32 mouse cellular contexts compared by ENCODE assay signal in genomic region chr9:57864336-57864735, GRCm38 (mm10). TPM values are rescaled to one million over a fixed set of nuclear protein-coding genes. Genes with fewer than 3 reads are reported as not detected.
DNase-seq lines count a peak whose midpoint lies in the region; ATAC-seq and TF ChIP-seq lines count a peak whose summit lies in the region.
"Had no signal": no experiment of that assay in that cellular context is flagged by ENCODE, and none has a peak within 500 bp of the region (broad histone marks: within the 10 kb centered on the region; RNA-seq: fewer than 3 reads in every experiment).

No protein-coding gene starts in this region.

- no peak overlapping the region for H3K9ac ChIP-seq in lung, embryonic 14.5 days
- H3K9ac ChIP-seq: embryonic facial prominence, embryonic 15.5 days; forebrain, embryonic 12.5 days; forebrain, postnatal 0 days; heart, embryonic 15.5 days; hindbrain, embryonic 15.5 days; liver, embryonic 14.5 days; lung, embryonic 15.5 days; midbrain, embryonic 13.5 days; neural tube, embryonic 13.5 days had no signal

- no peaks in the 10 kb centered on the region for H3K27me3 ChIP-seq in heart, embryonic 10.5 days (ENCODE audit: insufficient read depth, poor library complexity, severe bottlenecking)
- H3K27me3 ChIP-seq in lung, embryonic 14.5 days (ENCODE audit: insufficient read depth, low read length), result no peaks in the 10 kb centered on the region
- H3K27me3 ChIP-seq: embryonic facial prominence, embryonic 15.5 days; heart, embryonic 15.5 days; hindbrain, embryonic 15.5 days; neural tube, embryonic 13.5 days had no signal

- H3K4me1 ChIP-seq in heart, embryonic 10.5 days, result peaks cover 2% of the 10 kb centered on the region; the same call in 1 of the 2 replicates
- no peaks in the 10 kb centered on the region for H3K4me1 ChIP-seq in lung, embryonic 14.5 days (ENCODE audit: insufficient read depth)
- H3K4me1 ChIP-seq: embryonic facial prominence, embryonic 15.5 days; heart, embryonic 15.5 days; hindbrain, embryonic 10.5 days; lung, embryonic 15.5 days; midbrain, embryonic 13.5 days had no signal

- peak; percentile 31 to 44 for DNase-seq in heart, adult 18-20 months
- no peak for DNase-seq in heart, embryonic 10.5 days (ENCODE audit: low spot score)
- peak; percentile 7 for DNase-seq in kidney, adult 9 months
- no peak for DNase-seq in kidney, adult 11 months
- DNase-seq in lung, embryonic 14.5 days, result peak; percentile 54
- DNase-seq in lung, postnatal 14 days, result no peak
- peak; percentile 89 for DNase-seq in 3T3-L1 (ENCODE audit: low read depth, low spot score)
- no peak for DNase-seq in left cerebral cortex, postnatal 4 days
- DNase-seq: adrenal gland, adult 2 months; adrenal gland, postnatal 36 days; cerebellum, adult 18-20 months; cerebellum, postnatal 10 days; forebrain, postnatal 0 days; kidney, adult 18-20 months; kidney, postnatal 36 days; liver; right cerebral cortex, postnatal 4 days; thymus, adult 18-20 months; thymus, postnatal 25 days had no signal

- ATAC-seq in lung, embryonic 14.5 days (ENCODE audit: insufficient read depth), result no peak
- ATAC-seq: activated CD4-positive, CD25-positive, alpha-beta regulatory T cell, adult 4 months; CD4-positive, CD25-positive, alpha-beta regulatory T cell, adult 4 months; forebrain, postnatal 0 days; inflammation-experienced regulatory T-cells, adult 6 months; midbrain, embryonic 13.5 days had no signal

- no peak overlapping the region for H3K4me2 ChIP-seq in lung, embryonic 14.5 days
- H3K4me2 ChIP-seq: embryonic facial prominence, embryonic 15.5 days; forebrain, embryonic 12.5 days; heart, embryonic 15.5 days; hindbrain, embryonic 15.5 days; lung, embryonic 15.5 days; midbrain, embryonic 13.5 days; neural tube, embryonic 13.5 days had no signal

- no peaks in the 10 kb centered on the region for H3K36me3 ChIP-seq in heart, embryonic 10.5 days
- no peaks in the 10 kb centered on the region for H3K36me3 ChIP-seq in lung, embryonic 14.5 days (ENCODE audit: insufficient read depth)
- H3K36me3 ChIP-seq: embryonic facial prominence, embryonic 15.5 days; forebrain, embryonic 12.5 days; heart, embryonic 15.5 days; hindbrain, embryonic 10.5 days; hindbrain, embryonic 15.5 days; lung, embryonic 15.5 days; midbrain, embryonic 13.5 days; neural tube, embryonic 13.5 days had no signal

- intact Hi-C loops in left cerebral cortex, postnatal 4 days (cut with DNase I), result loop anchor here (5.0 kb wide), 1 partner anchor 48 kb away; the partner anchor contains the start of gene Ubl7

- H3K9me3 ChIP-seq in heart, embryonic 10.5 days, result no peaks in the 10 kb centered on the region
- H3K9me3 ChIP-seq in lung, embryonic 14.5 days (ENCODE audit: low read depth, low read length), result no peaks in the 10 kb centered on the region
- H3K9me3 ChIP-seq: embryonic facial prominence, embryonic 15.5 days; forebrain, embryonic 12.5 days; heart, embryonic 15.5 days; hindbrain, embryonic 10.5 days; hindbrain, embryonic 15.5 days; lung, embryonic 15.5 days; midbrain, embryonic 13.5 days; neural tube, embryonic 13.5 days had no signal

- no peak overlapping the region for H3K27ac ChIP-seq in heart, embryonic 10.5 days
- no peak overlapping the region for H3K27ac ChIP-seq in lung, embryonic 14.5 days (ENCODE audit: low read depth)
- H3K27ac ChIP-seq: embryonic facial prominence, embryonic 15.5 days; forebrain, embryonic 12.5 days; heart, embryonic 15.5 days; hindbrain, embryonic 10.5 days; hindbrain, embryonic 15.5 days; liver, embryonic 14.5 days; lung, embryonic 15.5 days; midbrain, embryonic 13.5 days; neural tube, embryonic 13.5 days; stomach, postnatal 0 days had no signal

- no peak overlapping the region for H3K4me3 ChIP-seq in heart, embryonic 10.5 days
- no peak overlapping the region for H3K4me3 ChIP-seq in lung, embryonic 14.5 days (ENCODE audit: low read depth, low read length)
- H3K4me3 ChIP-seq: embryonic facial prominence, embryonic 15.5 days; forebrain, embryonic 12.5 days; heart, embryonic 15.5 days; hindbrain, embryonic 10.5 days; hindbrain, embryonic 15.5 days; lung, embryonic 15.5 days; midbrain, embryonic 13.5 days; neural tube, embryonic 13.5 days had no signal

- no peak for TF ChIP-seq CTCF in lung, embryonic 14.5 days (IDR thresholded peaks at IDR 0.05; ENCODE audit: low read depth)

RNA-seq across cellular contexts. Expression of gene Arid3b, which starts 27.7 kb away (rescaled TPM):
- 1 to 10 TPM; 3.7 to 4.9 TPM for total RNA-seq in heart, adult 18-20 months (2021)
- 59.7 and 60.2 TPM in 2 replicates for polyA plus RNA-seq in heart, embryonic 10.5 days (2016; fragmentation: Nextera tagmentation; extraction: Ambion mirVana)
- 4.7 and 4.9 TPM in 2 replicates for polyA plus RNA-seq in lung, embryonic 14.5 days (2014; fragmentation: Nextera tagmentation; extraction: Ambion mirVana)
- total RNA-seq in left cerebral cortex, postnatal 4 days (2021), result 1 to 10 TPM; 9.1 to 9.7 TPM

RNA-seq across cellular contexts. Expression of gene Ubl7, which starts 46.4 kb away (rescaled TPM):
- total RNA-seq in heart, adult 18-20 months (2021), result 10 to 100 TPM; 84.5 to 91.1 TPM
- 110 TPM in 2 replicates for polyA plus RNA-seq in heart, embryonic 10.5 days (2016; fragmentation: Nextera tagmentation; extraction: Ambion mirVana)
- polyA plus RNA-seq in lung, embryonic 14.5 days (2014; fragmentation: Nextera tagmentation; extraction: Ambion mirVana), result 101 and 107 TPM in 2 replicates
- 10 to 100 TPM; 94.0 to 97.2 TPM for total RNA-seq in left cerebral cortex, postnatal 4 days (2021)

Comparison
In these comparisons a context has a peak if more than half of its experiments do, and no peak if none do; other contexts are left out.
1. DNase-seq: peak in heart, adult 18-20 months (2 of 2), kidney, adult 9 months (single experiment), lung, embryonic 14.5 days (single experiment) and 3T3-L1 (single experiment); none in heart, embryonic 10.5 days (single experiment), kidney, adult 11 months (single experiment), lung, postnatal 14 days (single experiment) and left cerebral cortex, postnatal 4 days (single experiment).